Mouse (Mus musculus): ENCODE measurements around the gene Stx8. TPM values are rescaled to one million over a fixed set of nuclear protein-coding genes. Genes with fewer than 3 reads are reported as not detected.
A peak's percentile ranks its signal among the peaks of the same experiment; 100 is the strongest.

Gene Stx8
- polyA plus RNA-seq, 1 experiment from 2014 or later = 47.2 TPM

DNA sequence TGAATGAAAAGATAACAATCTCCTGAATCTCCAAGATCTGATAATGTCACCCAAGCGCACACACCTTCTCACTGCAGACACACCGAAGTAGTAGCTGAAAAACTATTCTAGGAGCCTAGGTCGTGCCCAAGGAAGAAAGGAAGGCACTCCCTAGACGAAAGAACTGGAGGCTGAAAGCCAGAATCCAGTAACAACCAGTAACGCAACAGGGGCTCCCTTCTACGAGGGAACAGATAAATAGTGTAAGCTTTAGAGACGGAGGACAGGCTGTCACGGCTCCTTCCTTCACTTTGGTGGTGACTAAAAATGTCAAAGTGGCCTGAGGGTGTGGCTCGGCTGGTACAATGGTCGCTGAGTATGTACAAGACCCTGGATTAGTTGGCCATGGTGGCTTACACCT is 236.6 kb downstream of the Stx8 start:
- Histone ChIP-seq H3K9me3 (no peaks in the 10 kb centered on the region), H3K27ac (no peak overlapping the region; the same call in 1 of the 2 replicates), H3K4me3 (no peak overlapping the region), H3K27me3 (ENCODE audit: poor library complexity, severe bottlenecking) (peaks cover 17% of the 10 kb centered on the region; the same call in 1 of the 2 replicates), H3K4me1 (peaks cover 46% of the 10 kb centered on the region), H3K36me3 (replicated peaks) (peaks cover 10% of the 10 kb centered on the region)
- no peak for DNase-seq (ENCODE audit: extremely low spot score, low spot score)
- WGBS = 60% methylated on average over 10 of the region's 10 CpGs

- no peak overlapping the region for H3K27ac ChIP-seq
- peaks cover 43% of the 10 kb centered on the region for H3K4me1 ChIP-seq
- DNase-seq (ENCODE audit: extremely low spot score, low spot score) = no peak
These were observed 237.8 kb downstream of the Stx8 start for GRCm38 (mm10) chr11:68203658-68204315.

GRCm38 (mm10) chr11:68204407-68204806 is 238.4 kb downstream of the Stx8 start:
- Histone ChIP-seq H3K36me3 (replicated peaks) (peaks cover 10% of the 10 kb centered on the region), H3K4me1 (peaks cover 38% of the 10 kb centered on the region), H3K27me3 (ENCODE audit: poor library complexity, severe bottlenecking) (peaks cover 17% of the 10 kb centered on the region; the same call in 1 of the 2 replicates), H3K4me3 (no peak overlapping the region), H3K27ac (no peak overlapping the region), H3K9me3 (no peaks in the 10 kb centered on the region)
- no peak for DNase-seq (ENCODE audit: extremely low spot score, low spot score)
- WGBS = 86% methylated on average over 5 of the region's 5 CpGs

More at GRCm38 (mm10) chr11:68203658-68204315, 237.8 kb downstream of the Stx8 start:
- H3K9me3 ChIP-seq = no peaks in the 10 kb centered on the region
- WGBS = 87% methylated on average over 10 of the region's 10 CpGs
- H3K36me3 ChIP-seq (replicated peaks) = peaks cover 10% of the 10 kb centered on the region
- peaks cover 17% of the 10 kb centered on the region; the same call in 1 of the 2 replicates for H3K27me3 ChIP-seq (ENCODE audit: poor library complexity, severe bottlenecking)
- H3K4me3 ChIP-seq = no peak overlapping the region

GRCm38 (mm10) chr11:68205572-68206229 is 239.7 kb downstream of the Stx8 start:
- WGBS = 87% methylated on average over 10 of the region's 10 CpGs
- H3K9me3 ChIP-seq = no peaks in the 10 kb centered on the region
- H3K4me3 ChIP-seq = no peak overlapping the region
- peaks cover 26% of the 10 kb centered on the region for H3K4me1 ChIP-seq
- H3K36me3 ChIP-seq (replicated peaks) = peaks cover 13% of the 10 kb centered on the region
- DNase-seq (ENCODE audit: extremely low spot score, low spot score) = no peak
- peaks cover 22% of the 10 kb centered on the region; the same call in 1 of the 2 replicates for H3K27me3 ChIP-seq (ENCODE audit: poor library complexity, severe bottlenecking)
- no peak overlapping the region for H3K27ac ChIP-seq

DNA sequence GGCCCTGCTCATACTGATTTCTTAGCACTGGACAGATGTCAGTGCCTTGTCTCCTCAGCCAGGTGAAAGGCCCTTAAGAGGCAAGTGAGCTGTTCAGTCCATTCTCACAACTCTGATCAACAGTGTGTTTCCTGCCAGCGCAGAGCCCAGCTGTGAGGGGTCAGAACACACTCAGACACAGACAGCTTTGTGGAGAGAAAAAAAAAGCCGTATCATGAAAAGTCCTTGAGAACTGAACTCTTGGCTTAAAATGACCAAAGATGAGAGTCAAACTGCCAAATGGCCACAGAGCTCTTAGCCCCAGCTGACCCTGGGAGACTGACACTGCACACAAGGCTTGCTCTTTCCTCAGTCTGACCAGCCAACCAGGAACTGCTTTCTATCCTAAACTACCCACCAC is 242.0 kb downstream of the Stx8 start:
- Histone ChIP-seq H3K27me3 (ENCODE audit: poor library complexity, severe bottlenecking) (peaks cover 19% of the 10 kb centered on the region; the same call in 1 of the 2 replicates), H3K4me3 (no peak overlapping the region), H3K36me3 (replicated peaks) (peaks cover 30% of the 10 kb centered on the region), H3K9me3 (no peaks in the 10 kb centered on the region; the same call in 1 of the 2 replicates), H3K4me1 (peaks cover 29% of the 10 kb centered on the region), H3K27ac (no peak overlapping the region)
- DNase-seq (ENCODE audit: extremely low spot score, low spot score) = no peak
- WGBS = 88% methylated on average over 2 of the region's 2 CpGs

DNA sequence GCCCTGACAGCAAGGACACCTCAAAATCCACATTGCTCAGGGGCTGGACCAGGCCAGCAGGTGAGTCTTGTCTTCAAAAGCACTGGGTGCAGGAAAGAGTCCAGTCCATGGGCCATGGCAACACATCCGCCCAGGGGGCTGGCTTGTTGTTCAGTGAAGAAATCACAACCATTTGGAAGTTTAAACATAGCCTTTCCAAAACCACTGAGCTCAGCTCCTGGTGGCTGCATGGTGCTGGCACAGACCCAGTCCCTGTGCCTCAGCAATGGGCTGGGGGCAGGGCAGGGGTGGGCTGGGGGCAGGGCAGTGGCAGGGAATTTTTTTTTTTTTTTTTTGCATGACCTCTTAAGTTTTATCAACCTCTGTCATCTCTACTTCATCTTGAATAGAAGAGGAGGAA is 242.6 kb downstream of the Stx8 start:
- Histone ChIP-seq H3K9me3 (no peaks in the 10 kb centered on the region; the same call in 1 of the 2 replicates), H3K27me3 (ENCODE audit: poor library complexity, severe bottlenecking) (peaks cover 23% of the 10 kb centered on the region; the same call in 1 of the 2 replicates), H3K27ac (no peak overlapping the region), H3K36me3 (replicated peaks) (peaks cover 35% of the 10 kb centered on the region), H3K4me1 (peaks cover 27% of the 10 kb centered on the region), H3K4me3 (no peak overlapping the region)
- DNase-seq (ENCODE audit: extremely low spot score, low spot score) = no peak
- WGBS = 89% methylated on average over 1 of the region's 1 CpGs

- peaks cover 32% of the 10 kb centered on the region for H3K4me1 ChIP-seq
- DNase-seq (ENCODE audit: extremely low spot score, low spot score) = no peak
- no peak overlapping the region for H3K27ac ChIP-seq
- 90% methylated on average over 4 of the region's 4 CpGs for WGBS
- H3K36me3 ChIP-seq (replicated peaks) = peaks cover 36% of the 10 kb centered on the region
- H3K27me3 ChIP-seq (ENCODE audit: poor library complexity, severe bottlenecking) = peaks cover 27% of the 10 kb centered on the region; the same call in 1 of the 2 replicates
- no peak overlapping the region for H3K4me3 ChIP-seq
- H3K9me3 ChIP-seq = no peaks in the 10 kb centered on the region; the same call in 1 of the 2 replicates
These were observed 243.5 kb downstream of the Stx8 start for GRCm38 (mm10) chr11:68209506-68209905.

- peak overlapping the region; percentile 32; the same call in 1 of the 2 replicates for H3K27ac ChIP-seq
- peaks cover 23% of the 10 kb centered on the region; the same call in 1 of the 2 replicates for H3K27me3 ChIP-seq (ENCODE audit: poor library complexity, severe bottlenecking)
- peaks cover 44% of the 10 kb centered on the region for H3K4me1 ChIP-seq
- H3K9me3 ChIP-seq = no peaks in the 10 kb centered on the region; the same call in 1 of the 2 replicates
- H3K4me3 ChIP-seq = no peak overlapping the region
- DNase-seq (ENCODE audit: extremely low spot score, low spot score) = no peak
- WGBS = 95% methylated on average over 5 of the region's 5 CpGs
- peaks cover 36% of the 10 kb centered on the region for H3K36me3 ChIP-seq (replicated peaks)
These were observed 244.7 kb downstream of the Stx8 start for GRCm38 (mm10) chr11:68210714-68211113.

- Histone ChIP-seq H3K4me1 (peaks cover 58% of the 10 kb centered on the region), H3K4me3 (no peak overlapping the region), H3K27me3 (ENCODE audit: poor library complexity, severe bottlenecking) (peaks cover 30% of the 10 kb centered on the region), H3K27ac (peak overlapping the region; percentile 68), H3K9me3 (no peaks in the 10 kb centered on the region; the same call in 1 of the 2 replicates), H3K36me3 (replicated peaks) (peaks cover 28% of the 10 kb centered on the region)
- no peak for DNase-seq (ENCODE audit: extremely low spot score, low spot score)
- 59% methylated on average over 8 of the region's 8 CpGs for WGBS
These were observed 246.1 kb downstream of the Stx8 start for GRCm38 (mm10) chr11:68211924-68212578.

DNA sequence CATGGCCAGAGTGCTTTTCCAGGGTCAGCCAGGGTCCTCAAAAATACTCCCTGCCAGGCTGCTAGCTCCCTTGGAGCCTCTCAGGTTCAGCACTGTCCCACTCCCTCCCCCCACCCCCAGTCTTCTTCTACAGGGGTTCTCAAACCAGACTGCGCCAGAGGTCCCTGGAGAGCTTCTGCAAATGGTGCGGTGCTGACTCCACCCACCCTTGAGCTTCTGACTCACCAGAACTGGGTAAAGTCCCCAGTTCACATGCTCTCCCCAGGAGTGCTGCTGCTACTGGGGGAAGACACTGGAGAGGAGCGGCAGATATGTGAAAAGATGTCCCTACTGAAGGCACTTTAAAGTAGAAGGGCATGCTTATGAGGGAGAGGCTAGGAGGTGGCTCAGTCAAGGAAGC is 247.9 kb downstream of the Stx8 start:
- Histone ChIP-seq H3K27ac (peak overlapping the region; percentile 82), H3K36me3 (replicated peaks) (peaks cover 26% of the 10 kb centered on the region), H3K4me3 (no peak overlapping the region), H3K27me3 (ENCODE audit: poor library complexity, severe bottlenecking) (peaks cover 47% of the 10 kb centered on the region), H3K9me3 (no peaks in the 10 kb centered on the region; the same call in 1 of the 2 replicates), H3K4me1 (peaks cover 67% of the 10 kb centered on the region)
- whole genome bisulfite sequencing = 86% methylated on average over 3 of the region's 3 CpGs
- DNase-seq (ENCODE audit: extremely low spot score, low spot score) = no peak

- H3K36me3 ChIP-seq (replicated peaks) = peaks cover 26% of the 10 kb centered on the region
- H3K9me3 ChIP-seq = no peaks in the 10 kb centered on the region; the same call in 1 of the 2 replicates
- WGBS = 65% methylated on average over 9 of the region's 9 CpGs
- DNase-seq (ENCODE audit: extremely low spot score, low spot score) = no peak
- peaks cover 67% of the 10 kb centered on the region for H3K4me1 ChIP-seq
- H3K4me3 ChIP-seq = peak overlapping the region; percentile 26
- peaks cover 55% of the 10 kb centered on the region for H3K27me3 ChIP-seq (ENCODE audit: poor library complexity, severe bottlenecking)
- H3K27ac ChIP-seq = peak overlapping the region; percentile 82
These were observed 248.7 kb downstream of the Stx8 start for GRCm38 (mm10) chr11:68214496-68215205.
